Mouse (Mus musculus): Measurements from ENCODE around the gene Dnah6.

Dnah6 gene

DNA sequence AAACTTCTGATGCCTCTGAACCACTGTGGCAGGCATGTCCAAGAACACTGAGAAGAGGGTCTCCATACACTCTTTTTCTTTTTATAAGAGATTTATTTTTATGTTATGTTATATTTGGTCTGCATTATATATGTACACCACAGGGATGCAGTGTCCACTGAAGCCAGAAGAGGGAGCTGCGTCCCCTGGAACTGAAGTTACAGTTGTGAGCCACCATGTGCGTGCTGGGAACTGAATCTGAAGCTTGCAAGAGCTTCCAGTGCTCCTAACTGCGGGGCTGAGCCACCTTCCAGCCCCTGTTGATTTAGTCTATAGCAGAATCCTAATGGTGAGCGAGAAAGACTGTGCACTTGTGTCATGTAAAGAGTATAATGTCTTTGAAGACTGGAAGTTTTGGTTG lies 78.7 kb downstream of the Dnah6 start:
- no peak for DNase-seq (ENCODE audit: low spot score in 2 of 2)

DNA sequence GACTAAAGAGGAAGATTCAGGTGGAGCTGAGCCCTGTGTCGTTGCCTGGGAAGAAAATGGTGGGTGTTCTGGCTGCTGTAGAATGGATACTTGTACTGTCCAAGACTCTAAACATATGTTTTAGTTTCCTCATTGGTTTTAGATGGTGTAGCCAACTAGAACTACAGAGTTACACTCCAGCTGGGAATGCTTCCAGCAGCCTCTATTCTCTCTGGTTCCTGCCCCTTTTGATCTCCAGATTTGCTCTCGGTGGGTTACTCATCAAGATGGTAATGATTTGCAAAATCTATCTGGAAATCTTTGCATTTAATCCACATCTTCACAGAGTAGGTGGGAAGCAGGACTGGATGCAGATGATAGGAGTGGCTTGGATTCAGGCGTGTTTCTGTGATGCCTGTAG lies 80.6 kb downstream of the Dnah6 start:
- no peak for DNase-seq (ENCODE audit: low spot score in 2 of 2)

DNA sequence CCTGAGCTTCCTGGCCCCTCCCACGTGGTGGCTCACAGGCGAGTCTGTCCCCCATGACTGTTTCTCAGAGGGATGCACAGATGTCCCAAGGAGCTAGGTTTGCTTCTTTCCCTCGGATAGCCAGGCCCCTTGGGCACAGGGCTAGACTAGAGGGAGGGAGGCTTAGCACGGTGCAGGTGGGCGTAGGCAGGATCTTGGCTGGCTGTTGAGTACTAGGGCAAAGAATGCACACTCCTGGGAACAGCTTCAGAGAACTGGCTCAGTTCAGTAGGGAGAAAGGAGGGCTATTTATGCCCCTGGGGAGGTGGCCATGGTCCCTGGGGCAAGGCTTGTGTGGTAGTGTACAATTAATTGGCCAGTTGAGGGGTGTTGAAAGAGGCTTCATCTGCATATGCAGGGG lies 88.7 kb downstream of the Dnah6 start:
- no peak for DNase-seq (ENCODE audit: low spot score in 2 of 2)

DNA sequence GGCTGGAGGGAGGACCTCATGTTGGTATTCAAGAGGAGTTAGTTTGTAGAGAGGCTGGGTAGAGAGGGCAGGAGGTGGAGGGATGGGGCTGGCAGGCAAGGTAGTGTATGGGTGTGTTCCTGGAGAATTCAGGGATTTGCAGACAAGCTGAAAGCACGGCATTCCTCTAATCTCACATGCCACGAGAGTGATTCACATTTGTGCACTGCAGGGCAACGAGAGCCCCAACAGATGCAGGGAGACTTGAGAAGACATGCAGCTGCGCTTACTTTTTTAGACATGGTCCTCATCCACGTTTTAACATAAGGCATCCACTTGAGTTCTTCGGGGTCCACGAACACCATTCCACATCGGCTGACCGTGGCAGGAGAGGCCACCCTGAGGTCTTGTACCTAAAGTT lies 93.9 kb downstream of the Dnah6 start:
- no peak for DNase-seq (ENCODE audit: low spot score in 2 of 2)

DNA sequence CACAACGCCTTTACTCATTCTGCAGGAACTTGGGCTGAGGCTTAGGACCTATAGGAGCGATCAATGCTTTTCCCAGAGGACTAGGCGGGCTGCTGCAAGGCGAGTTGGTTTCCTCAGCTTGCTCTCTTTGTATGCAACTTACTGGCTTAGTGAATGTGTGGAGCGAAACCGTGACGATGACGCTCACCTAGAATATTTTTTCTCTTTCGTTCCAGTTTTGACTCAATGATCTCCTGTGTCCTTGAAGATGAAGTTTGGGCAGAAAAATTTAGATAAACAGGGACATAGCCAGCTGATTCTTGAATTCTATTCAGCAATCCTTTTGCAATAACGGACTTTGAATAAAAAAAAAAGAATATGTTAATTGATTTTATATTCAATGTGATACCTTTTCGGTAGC lies 101.1 kb downstream of the Dnah6 start:
- no peak for DNase-seq (ENCODE audit: low spot score in 2 of 2)

DNA sequence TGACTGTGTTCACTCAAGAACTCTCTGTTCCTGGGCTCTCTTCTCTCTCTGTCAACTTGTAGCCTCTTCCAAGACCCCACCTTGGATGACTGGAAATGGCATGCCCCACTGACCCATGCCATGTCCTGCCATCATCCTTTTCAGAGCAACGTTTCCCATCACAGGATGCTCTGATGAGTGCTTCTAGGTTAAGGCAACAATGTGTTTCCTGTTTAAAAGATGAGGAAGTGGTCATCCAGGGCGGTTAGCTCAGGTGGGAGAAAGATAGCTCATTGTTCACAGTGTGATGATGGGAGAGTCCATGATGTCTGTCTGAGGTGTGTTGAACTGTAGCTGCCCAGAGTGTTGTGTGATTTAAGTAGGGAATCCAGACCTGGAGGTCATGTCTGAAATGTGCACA lies 107.6 kb downstream of the Dnah6 start:
- no peak for DNase-seq (ENCODE audit: low spot score in 2 of 2)

DNA sequence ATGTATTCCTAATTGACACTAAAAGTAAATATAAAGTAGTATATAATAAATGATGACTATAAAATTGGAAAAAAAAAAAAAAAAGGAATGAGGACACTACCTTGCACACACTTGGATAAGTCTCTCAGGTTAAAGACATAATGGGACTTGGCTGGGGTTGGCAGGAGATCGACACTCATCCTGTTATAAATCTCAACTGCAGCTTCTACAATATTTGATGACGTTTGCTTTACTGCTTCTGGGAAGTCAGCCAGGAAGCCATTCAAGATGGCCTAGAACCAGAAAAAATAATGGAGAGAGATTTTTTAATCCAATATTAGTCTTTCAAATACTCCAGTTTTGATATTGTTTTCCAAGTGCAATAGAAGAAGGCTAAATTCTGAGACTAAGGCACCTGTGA lies 108.1 kb downstream of the Dnah6 start:
- no peak for DNase-seq (ENCODE audit: low spot score in 2 of 2)

DNA sequence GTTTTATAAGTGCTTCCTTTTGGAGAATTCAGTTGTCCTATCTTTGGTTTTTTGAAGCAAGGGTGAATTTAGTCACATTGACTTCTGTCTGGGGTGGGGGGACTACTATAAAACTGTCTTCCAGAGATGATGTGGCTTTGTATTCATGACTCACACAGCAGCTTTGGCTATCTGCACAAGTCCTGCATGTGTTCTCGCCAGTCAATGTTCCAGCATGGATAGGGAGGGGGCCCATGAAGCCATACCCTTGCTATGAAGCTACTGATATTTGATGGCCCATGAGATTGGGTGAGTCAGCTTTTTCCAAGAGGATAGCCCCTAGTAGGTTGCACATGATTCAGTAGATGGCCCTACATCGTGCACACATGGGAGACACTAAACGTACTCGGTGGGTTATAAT lies 128.3 kb downstream of the Dnah6 start:
- DNase-seq (ENCODE audit: low spot score in 2 of 2), result no peak

DNA sequence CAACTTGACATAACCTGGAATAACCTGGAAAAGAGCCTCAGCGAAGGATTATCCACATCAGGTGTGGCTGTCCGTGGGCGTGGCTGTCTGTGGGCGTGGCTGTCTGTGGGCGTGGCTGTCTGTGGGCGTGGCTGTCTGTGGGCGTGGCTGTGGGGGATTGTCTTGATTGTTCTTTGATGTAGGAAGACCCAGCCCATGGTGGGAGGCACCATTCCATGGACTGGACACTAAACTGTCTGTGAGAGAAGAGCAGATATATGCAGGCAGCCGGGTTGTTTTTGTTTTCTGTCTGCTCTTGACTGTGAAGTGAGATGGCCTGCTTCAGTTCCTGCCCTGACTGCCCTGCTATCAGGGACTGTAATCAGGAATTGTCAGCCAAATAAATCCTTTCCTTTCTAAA lies 130.6 kb downstream of the Dnah6 start:
- DNase-seq (ENCODE audit: low spot score in 2 of 2), result no peak

DNA sequence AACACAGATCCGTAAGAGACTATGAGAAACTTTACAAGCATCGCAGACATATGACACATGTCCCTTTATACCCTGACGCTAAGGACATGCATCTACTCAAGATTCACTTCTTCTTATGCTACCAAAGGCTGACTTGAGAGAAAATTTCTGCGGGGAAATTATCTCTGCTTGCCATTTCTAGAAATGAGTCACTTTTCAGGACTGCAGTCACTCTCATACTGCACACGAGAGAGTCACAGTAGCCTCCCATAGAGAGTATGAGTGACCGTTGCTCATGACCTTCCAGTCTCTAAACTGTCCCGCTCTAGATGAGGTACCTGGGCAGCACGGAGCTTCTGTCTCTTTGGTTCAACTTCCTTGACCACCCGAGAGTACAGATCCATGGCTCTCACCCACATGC lies 138.9 kb downstream of the Dnah6 start:
- no peak for DNase-seq (ENCODE audit: low spot score in 2 of 2)

DNA sequence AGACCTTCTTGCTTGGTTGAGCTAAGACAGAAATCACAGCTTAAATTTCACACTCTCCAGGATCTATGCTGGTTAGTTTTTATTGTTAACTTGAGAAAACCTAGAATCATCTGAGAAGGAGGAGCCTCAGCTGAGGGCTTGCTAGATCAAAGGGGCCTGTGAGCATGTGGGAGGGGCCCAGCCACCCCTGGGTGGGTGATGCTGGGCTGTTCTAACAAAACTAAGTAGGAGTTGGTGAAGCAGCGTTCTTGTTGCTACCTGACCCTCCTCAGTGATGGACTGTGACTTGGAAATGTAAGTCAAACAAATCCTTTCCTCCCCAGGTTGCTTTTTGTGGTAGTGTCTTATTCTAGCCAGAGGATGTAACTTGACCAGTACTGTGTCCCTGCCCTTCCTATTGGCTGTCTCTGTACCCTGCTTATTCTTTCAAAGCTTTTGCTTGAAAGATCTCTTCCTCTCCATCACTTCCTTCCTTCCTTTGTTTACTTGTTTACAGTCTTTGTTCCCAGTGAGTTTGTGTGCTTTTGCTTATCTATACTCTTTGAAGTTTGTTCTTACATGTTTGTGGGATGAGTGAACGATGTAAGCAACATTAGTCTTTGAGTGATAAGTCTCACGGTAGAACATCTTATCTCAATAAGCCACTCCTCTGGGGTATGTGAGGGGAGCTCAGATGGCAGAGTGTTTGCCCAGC lies 149.2 kb downstream of the Dnah6 start:
- DNase-seq (ENCODE audit: low spot score in 2 of 2), result no peak

DNA sequence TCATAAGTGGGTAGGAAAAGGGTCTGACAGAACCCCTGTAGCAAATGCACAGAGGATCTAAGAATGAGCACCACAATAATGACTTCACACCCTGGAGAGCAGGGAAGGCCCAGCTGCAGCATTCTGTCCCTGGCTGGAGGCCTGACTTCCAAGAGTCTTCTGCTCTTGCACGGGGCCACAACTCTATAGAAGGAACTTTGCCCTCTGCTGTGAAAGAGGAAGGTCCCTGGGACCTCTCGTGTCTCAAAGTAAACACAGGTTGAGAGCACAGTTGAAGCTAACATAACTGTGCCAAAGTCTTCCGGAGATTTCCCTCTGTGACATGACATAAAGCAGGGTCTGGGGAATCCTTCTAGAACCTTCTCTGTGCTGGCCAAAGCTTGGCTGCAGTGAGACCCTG lies 150.2 kb downstream of the Dnah6 start:
- no peak for DNase-seq (ENCODE audit: low spot score in 2 of 2)

DNA sequence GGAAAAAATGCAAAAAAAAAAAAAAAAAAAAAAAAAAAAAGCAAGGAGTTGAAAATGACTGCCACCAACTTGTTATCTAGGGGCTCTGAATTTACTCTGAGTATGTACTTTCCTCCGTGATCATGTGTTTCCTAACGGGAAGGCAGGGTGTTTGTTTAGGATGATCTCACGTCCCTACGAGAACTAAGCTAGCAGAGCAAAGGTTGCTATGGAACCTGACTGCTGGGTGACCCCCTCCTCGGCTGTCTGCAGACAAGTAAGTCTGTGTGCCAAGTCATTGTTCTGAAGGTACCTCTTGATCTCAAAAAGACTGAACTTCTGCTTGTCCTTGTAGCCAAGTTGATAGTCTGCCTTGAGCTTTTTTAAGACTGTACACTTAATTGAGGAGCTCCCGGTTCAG lies 150.8 kb downstream of the Dnah6 start:
- no peak for DNase-seq (ENCODE audit: low spot score in 2 of 2)

DNA sequence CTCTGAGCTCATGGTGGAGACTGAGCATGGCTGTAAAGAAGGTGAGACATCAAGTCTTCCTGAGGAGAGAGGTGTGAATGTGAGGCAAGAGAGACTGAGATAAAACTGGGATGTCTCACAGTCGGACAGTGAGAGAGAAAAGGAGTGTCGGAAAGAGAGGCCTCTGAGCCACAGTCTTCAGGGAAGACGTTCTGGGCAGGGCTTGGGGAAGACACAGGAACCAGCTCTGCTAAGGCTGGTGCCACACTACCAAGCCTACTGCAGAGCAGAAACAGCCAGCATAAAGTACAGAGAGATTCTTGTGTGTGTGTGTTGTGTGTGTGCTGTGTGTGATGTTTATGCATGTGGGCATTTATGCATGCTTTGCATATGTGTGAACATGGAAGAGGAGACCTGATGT lies 156.9 kb downstream of the Dnah6 start:
- DNase-seq (ENCODE audit: low spot score in 2 of 2), result no peak

DNA sequence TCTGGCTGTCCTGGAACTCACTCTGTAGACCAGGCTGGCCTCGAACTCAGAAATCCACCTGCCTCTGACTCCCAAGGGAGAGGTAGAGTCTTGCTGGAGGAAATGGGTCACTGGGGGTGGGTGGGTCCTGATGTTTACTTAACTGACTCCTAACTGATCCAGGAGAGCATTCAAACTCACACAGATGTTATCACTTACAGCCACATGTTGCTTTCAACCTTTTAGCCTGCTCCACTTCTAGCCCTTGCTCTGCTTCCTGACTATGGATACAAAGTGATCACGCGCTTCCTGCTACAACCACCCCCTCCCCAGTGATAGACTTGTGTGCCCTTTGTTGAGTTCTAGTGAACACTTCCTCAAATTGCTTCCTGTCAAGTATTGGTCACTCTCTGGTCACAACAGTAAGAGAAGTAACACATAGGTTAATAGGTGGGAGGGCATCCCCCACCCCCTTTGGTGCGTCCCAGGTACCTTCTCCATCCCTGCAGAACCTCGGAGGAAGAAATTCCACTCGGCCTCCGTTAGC lies 161.8 kb downstream of the Dnah6 start:
- DNase-seq (ENCODE audit: low spot score in 2 of 2), result no peak

DNA sequence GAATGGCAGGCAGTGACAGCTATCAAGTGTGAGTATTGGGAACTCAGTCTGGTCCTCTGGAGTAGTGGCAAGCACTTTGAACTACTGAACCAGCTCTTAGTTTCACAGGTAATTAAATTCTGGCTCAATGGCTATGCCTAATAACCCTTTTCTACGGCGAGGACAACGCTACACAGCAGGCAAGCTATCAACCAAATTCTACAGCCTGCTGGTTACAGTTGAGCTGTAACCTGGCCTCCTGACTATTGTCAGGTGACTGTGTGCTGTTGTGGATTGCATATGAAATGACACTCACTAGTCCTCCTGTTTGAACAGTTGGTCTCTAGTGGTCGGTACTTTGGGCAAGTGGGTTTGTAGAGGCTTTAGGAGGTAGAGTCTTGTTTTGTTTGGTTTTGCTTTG lies 162.3 kb downstream of the Dnah6 start:
- DNase-seq (ENCODE audit: low spot score in 2 of 2), result no peak

DNA sequence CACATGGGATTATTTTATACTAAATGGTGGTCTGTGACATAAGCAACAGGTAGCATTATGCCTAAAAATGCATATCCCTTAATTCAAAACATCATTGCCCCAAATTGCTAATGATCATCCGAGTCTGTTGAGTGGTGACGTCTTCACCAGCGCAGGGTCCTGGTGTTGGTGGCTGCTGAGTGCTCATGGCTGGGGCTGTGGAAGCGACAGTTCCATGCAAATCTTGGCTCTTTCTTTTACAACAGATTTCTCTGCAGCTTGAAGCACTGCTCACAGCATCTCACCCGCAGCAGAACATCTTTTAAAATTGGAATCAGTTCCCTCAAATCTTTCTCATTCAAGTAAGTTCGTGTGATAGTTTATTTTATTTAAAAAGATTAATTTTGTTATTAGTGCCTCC lies 166.1 kb downstream of the Dnah6 start:
- peak in 1 of 2 experiments; percentile 5 for DNase-seq (ENCODE audit: low spot score in 2 of 2)

DNA sequence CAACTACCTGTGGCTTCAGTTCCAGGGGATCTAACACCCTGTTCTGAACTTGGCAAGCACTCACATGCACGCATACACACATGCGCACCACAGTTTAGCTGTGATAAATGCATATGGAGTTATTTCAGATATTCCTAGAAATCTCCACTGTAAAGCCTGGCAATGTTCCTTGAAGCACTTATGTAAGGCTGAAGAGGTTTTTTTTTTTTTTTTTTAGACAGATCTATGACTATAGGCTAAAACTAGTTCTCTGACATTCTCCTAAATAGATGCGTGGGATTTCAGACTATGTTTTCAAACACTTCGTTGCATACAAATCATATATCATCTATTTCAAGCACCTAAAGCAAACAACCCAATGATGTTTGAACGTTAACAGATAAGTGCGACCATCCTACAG lies 166.6 kb downstream of the Dnah6 start:
- DNase-seq (ENCODE audit: low spot score in 2 of 2), result peak; percentile 8 to 24

DNA sequence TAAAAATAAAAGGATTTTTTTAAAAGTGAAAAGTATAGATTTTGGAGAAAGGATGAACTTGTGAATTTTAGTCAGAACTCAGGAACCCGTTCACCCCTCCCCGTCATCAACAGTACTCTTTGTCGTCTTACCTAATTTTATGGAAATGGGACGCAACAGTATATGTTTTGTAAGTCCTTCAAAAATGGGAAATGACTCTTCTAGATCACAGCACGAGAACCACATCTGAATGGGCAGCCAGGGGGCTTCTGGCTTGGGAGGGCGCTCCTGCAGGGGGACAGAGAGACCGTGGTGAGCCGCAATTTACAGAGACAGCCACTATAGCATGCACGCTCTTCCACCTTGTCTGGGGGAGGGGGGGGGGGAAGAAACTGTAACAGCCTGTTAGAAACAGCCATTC lies 167.9 kb downstream of the Dnah6 start:
- no peak for DNase-seq (ENCODE audit: low spot score in 2 of 2)

DNA sequence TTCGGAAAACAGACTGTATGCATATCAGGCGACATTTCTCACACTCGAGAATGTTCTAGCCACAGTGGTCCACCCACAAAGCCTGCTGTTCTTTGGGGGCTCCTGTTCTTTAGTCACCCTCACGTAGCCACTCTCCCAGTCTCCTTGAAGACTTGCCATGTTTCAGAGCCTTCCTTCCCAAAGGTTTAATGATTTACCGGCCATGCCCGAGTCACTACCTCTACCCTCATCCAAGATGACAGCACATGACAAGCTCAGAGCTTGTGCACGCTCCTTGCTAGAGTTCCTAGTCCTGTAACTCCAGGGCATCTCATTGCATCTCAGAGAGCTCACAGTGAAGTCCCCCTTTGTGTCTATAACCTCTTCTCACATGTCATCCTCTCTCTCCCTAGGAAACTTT lies 174.2 kb downstream of the Dnah6 start:
- DNase-seq (ENCODE audit: low spot score in 2 of 2), result no peak

DNA sequence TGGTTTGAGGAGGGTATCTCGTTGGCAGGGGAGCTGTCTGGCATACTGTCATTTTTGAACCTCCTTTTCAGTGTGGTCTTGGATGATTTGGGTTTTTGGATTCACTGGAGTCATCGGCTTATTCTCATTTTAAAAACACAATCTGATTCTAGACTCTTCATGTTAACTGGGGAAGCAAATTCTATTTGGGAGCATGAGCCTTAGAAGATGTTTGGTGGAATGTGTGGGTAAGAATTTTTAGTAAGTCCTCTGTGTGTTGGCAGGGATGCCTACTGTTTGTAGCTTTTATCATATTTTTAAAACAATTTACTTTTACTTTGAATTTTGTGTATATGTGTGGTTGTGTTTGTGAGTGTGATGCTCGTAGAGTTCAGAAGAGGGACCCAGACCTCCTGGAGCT lies 175.5 kb downstream of the Dnah6 start:
- no peak for DNase-seq (ENCODE audit: low spot score in 2 of 2)

DNA sequence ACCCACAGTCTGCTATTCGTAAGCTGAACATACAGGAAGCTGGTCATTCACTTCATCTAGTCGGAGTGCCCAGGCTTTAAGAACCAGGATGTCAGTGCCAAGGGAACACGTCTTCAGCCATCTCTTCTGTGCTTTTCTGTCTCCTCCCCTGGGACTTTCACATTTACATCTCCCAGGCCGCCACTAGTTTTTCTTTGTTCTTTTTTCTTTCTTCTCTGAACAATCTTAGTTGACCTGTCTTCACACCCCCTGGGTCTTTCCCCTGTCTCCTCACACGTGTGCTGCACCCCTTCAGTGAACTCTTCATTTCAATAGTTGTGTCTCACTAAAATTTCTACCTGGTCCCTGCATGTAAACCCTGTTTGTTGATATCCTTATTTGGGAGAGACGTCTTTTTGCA lies 179.2 kb downstream of the Dnah6 start:
- no peak for DNase-seq (ENCODE audit: low spot score in 2 of 2)

DNA sequence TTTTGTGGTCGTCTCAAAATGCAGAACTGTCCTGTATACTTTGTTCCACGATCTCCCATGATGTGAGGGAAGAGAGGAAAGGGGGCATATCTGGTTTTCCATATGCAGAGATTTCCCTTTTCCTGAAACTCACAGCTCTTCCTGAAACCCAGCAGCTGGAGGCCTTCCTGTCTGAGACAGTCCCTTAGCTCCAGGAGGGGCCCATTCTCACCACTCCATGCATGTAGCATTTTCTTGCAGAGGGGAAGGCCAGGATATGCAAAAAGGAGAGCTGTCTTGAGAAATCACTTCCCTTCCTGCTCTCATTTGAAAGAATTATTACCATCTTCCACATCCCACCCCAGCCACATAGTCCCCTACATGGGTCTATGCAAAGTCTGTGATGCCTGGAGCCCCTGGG lies 183.2 kb downstream of the Dnah6 start:
- DNase-seq (ENCODE audit: low spot score in 2 of 2), result no peak

DNA sequence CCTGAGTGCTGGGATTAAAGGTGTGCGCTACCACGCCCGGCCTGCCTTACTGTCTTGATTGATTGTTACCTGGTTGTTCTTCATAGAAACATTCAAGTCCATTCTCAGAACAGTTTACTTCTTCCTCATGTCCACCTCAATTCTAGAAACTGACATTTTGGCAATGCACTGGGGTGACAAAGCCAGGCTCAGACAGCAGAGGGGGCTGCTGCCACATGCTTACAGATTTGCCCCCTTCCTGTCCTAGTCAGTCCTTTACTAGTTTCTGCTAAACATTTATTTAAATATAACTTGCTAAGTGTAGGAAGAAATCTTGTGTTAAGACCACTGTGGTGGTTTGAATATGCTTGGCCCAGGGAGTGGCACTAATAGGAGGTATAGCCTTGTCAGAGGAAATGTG lies 192.6 kb downstream of the Dnah6 start:
- DNase-seq (ENCODE audit: low spot score in 2 of 2), result no peak

Measured in left cerebral cortex, adult 9 months (tissue).